Mouse (Mus musculus) embryo, embryonic 11 days (tissue): ENCODE results near the gene Smarcd1.

Source experiments
- DNase-seq: peaks from one replicate; pipeline ENCODE4 v3.0.0-alpha.2; 2015

Gene Smarcd1

DNA sequence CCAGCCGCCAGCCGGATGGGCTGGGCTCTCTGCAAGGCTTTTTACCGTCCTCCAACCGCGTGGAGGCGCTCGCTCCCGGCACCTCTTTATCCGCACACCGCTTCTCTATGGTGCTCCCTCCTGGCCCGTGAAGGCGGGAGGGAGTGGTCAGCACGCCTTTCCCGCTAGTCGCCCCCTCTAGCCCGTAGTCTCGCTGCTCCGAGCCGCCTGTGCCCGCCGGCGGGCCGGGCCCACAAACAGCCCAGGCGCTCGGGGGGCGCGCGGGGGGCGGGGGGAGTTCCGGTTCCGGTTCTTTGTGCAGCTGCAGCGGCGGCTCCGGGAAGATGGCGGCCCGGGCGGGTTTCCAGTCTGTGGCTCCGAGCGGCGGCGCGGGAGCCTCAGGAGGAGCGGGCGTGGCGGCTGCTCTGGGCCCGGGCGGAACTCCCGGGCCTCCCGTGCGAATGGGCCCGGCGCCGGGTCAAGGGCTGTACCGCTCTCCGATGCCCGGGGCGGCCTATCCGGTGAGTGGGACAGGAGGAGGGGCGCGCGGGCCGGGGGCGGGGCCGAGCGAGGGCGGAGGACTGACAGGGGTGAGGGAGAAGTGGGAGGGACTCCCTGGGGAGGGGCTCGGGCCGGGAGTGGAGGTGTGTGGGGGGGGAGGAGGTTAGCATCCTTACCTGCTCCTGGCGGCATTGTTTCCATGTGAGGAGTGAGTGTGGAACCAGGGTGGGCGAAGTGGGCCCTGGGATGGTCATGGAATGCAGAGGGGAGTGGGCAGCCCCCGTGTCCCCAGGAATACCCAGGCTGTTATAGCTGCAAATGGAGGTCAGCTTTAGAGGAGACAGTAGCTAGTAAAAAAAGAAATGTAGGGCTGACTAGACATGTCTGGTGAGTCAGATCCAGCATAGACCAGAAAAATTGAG lies at the start of gene Smarcd1:
Gene Smarcd1 (plus strand): TSS at position 131 of the 902 bp plus-strand sequence.
- DNase-seq = peak; percentile 98

DNA sequence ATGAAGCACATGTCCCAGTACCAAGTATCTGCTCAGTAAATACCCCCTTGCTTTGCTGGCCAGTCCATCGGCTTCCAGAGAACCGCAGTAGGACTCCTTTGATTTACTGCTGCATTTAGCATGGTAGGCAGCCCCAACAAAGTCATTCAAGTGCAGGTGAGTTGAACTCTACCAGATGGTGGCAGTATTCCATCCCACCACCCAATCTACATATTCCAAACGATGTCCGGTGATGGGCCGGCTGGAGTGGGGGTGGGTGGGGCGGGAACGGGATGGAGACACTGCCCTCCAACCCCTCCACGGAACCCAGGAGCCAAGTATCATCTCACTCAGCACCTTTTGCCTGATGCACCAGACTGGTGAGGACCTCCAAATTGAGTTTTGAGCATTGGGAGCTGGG lies 48.6 kb upstream of the Smarcd1 start:
- DNase-seq = peak; percentile 56

DNA sequence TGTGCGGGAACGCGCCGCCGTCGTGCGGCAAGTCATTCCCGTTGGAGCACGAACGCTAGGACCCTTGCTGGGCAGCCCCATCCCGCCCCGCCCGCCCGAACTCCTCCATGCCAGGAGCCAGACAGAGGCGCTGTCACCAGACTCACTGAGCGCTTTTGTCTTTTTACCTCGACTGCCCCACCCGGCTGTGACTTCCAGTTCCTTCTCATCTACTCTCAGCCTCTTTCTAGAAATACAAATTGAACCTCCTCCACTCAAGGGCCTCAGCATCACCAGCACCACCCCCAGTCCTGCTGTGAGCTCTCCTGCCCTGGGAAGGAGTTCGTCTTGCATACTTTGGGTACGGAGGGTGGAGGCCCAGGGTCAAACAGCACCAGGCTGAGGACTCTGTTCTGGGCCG lies 48.1 kb upstream of the Smarcd1 start:
- no peak for DNase-seq

DNA sequence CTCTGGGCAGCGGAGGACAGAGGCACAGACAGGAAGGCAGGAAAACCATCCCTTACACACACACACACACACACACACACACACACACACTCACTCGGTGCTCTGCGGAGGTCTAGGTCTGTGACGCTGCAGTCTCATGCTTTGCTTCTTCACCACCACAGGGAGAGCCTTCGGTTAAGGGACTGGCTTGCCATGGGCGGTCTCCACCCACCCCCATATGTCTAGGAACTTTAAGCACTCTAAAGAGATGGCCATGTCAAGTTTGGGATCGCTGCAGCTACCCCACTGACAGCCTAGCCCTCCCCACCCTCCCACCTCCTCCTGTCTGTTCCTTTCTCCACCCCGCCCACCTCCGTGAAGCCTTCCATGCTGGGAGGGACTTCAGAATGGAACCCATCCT lies 46.0 kb upstream of the Smarcd1 start:
- DNase-seq = no peak

DNA sequence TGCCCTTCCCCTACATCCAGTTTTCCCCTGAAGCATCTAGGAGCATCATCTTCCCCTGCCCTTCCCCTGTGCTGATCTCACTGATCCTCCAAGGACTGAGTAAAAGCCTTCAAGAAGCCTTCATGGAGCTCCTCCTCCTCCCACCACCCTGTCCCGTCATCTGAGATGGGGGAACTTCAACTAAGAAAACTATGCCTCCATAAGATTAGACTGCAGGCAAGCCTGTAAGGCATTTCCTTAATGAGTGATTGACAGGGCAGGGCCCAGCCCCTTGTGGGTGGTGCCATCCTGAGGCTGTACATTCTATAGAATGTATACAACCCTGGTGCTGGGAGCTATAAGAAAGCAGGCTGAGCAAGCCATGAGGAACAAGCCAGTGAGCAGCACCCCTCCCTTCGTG lies 43.5 kb upstream of the Smarcd1 start:
- DNase-seq = no peak

DNA sequence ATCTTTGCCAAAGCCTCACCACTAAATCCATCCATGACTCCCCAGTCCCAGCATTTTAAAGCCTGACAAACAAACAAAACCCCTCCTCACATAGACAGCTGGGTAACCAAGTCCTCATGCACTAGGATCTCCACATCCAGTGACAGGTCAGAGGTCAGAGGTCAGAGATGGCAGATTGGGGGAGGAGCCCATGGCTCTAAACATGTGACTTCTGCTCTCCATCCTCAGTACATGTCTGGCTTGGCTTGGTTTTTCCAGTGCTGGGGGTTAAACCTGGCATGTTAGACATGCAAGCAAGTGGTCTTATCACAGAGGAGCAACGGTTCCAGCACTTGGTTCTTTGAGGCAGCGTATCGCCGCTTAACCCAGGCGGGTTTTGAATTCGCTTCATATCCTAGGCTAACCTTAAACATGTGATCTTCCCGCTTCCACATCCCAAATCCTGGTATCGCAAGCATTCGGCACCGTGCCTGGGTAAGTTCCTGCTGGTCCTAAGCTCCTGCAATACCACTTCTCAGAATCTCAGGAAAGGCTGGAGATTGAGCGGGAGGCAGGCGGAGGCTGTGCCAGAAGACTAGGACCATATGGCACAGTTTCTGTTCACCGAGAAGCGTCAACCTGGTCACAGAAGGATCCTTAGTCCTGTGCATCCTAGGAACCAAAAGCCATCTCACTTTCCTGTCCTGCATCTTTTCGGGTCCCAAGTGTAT lies 40.7 kb upstream of the Smarcd1 start:
- no peak for DNase-seq

DNA sequence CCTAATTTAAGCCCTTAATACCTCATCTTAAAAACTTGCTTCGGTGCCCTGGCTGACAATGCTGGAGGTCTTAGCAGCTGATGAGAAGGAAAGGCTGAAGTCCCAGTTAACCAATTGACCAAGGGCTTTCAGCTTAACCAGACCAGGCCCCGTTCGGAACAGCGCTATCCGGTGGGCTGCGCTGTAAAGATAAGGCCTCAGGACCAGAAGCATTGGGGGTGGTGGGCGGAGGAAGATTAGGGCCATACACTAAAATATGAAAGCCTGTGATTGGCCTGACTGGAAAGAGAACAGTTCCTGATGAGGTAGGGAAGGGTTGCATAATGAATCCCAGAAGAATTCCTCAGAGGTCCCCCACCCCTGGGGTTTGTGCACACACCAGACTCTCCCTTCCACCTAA lies 39.6 kb upstream of the Smarcd1 start:
- DNase-seq = no peak

DNA sequence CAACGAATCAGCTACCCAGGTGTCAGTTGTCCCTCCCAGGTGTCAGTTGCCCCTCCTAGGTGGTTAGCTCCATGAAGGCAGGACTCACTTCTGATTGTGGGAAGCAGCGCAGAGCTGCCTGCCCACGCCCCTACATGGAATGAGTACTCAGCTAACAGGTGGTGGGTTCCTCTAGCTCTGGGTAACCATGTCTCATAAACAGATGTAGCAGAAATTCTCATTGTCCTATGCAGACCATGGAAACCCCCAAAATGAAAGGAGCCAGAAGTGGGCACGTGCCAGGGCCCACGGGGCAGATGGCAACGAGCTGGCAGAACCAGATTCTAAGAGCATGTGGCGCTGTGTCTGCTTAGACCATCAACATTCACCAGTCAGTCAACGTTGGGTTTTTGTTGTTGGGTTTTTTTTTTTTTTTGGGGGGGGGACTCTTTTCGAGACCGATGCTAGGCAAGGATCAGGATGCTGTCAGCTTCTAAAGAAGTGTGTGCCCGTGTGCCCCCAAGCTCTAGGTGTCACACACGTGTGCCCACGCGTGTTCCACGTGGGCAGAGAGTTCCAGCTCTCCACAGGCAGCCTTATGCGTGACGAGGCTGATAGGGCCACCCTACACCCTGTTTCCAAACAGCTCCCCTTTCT lies 37.8 kb upstream of the Smarcd1 start:
- DNase-seq = no peak

DNA sequence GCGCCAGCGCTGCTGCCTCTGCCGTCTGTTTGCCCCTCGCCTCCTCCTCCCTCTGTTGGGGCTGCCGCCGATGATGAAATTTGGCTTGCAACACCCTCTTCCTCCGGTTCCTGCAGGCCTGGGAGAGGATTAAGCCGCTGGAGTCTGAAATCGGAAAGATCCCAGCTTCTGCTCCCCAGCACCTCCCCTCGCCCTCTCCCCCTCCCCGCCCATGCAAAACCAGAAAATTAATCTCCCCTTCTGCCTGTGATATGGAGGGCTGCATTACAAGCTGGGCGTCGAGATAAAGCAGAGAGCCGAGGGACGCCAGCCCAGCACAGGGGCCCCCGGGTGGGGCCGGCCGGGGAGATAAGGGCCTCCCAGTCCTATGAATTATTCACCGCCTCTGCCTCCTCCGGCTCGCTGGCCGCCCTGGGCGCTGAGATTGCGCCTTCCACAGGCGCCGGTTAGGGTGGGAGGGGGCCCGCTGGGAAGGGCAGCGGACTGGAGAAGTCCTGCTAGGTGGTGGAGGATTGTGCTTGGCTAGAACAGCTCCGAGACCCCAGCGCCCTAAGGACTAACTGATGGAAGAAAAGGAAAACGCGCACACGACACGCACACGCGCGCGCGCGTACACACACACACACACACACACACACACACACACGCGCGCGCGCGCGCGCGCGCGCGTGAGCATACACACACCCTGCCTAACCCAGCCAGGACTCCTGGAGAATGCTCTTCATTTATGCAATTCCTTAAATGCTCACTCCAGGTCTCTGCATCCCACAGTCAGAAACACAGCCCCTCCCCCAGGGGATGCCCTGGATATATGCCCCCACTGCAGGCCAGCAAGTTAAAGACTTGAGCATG lies 37.1 kb upstream of the Smarcd1 start:
- peak; percentile 72 for DNase-seq

DNA sequence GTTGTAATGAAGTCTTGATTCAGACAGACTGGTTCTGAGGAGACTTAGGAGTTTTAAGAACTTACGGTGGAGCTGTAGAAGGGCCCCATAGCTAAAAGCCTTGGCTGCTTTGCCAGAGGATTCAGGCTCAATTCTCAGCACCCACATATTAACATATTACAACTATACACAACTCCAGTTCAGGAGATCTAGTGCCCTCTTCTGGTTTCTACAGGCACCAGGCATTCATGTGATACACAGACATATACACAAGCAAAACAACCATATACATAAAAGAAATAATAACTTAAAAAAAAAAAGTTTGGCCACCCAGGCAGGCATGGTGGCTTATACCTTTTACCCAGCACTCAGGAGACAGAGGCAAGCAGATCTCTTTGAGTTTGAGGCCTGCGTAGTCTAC lies 34.4 kb upstream of the Smarcd1 start:
- DNase-seq = no peak

DNA sequence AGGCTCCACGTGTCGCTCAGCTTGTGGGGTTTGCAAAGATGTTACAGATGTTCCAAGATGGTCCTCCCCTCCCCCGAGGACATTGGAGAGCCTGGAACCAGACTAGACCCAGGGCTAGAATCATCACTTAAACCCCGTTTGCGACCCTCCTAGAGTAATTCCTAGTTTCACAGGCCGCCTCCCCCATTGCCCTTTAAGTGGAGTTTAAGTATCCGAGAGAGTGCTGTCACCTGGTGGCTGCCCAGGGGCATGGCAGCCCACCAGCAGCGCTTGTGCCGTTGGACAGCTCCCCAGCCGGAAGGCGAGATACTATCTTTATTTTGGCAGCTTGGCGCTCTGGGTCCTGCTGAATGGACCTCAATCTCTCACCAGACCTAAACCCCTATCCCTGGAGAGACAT lies 33.0 kb upstream of the Smarcd1 start:
- DNase-seq = peak; percentile 90

DNA sequence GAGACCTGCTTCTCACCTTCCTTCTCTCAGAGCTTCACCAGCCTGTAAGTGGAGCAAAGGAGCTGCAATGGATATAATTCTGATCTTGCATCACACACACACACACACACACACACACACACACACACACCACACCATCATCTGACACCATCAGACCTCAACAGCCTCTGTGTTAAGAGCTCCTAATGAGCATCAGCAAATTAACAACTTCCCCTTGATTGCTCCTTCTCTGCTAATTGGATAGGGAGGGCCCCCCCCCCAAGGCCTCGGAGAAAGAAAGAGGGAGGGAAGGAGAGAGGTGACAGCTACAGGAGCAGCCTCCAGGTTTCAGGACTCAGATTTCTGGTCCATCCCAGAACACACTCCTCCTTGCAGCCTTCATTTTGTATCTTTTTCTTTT lies 32.5 kb upstream of the Smarcd1 start:
- DNase-seq = no peak

DNA sequence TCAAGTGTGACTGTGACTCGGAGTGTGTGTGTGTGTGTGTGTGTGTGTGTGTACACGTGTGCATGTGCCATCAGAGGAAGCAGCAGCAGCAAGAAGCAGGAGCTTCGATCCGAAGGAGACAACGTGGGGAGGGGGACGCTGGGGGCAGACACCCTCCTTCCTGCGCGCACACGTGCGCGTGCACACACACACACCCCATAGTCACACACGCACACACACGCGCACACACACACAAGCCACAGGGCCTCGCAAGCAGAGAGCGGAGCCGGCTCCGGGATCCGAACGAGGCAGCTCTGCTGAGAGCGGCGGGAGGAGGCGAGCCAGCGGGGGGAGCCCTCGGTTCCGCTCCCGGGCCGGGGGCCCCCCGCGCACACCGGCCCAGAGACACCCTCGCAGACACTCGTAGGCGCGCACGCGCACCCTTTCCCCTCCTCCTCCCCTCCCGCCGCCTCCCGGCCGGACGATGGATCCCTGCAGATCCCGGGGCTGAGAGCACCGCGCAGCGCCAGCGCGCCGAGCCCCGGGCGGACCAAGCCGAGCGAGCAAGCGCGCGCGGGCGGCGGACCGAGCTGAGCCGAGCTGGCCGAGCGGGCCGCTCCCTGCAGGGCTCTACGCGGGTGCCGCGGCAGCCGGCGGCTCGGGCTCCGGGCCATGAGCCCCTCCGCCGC lies 31.6 kb upstream of the Smarcd1 start, which contains the start of gene Asic1:
Gene Asic1 (plus strand): TSS at position 215 of the 668 bp plus-strand sequence.
- DNase-seq = peak; percentile 82

DNA sequence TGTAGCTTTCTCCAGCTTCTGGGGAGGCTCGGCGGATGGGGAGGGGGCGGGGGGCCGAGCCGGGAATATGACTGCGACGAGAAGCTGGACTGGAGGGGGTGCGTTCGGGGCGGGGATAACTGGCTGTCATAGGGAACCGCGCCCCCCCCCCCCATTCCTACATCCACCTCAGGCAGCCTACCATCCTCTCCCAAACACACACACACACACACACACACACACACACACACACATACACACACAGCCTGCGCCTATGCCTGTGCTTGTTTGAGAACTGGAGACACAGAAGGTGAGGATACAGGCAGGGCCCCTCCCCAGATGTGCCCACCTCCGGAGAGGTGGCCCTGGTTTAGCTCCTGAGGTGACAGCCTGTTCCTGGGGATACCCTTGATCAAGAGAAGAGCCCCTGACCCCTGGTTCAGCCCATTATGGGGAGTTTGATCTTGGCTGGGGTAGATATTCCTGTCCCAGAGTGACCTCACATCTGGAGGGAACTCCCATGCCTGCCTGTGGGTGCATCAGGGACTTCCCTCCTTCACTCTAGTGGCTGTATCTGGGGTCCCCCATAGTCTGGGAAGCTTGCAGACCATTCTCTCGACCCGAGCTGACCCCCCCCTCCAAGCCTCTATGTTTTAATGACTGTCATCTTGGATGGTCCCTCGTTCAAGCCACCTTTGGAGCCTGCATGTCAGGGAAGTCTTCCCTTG lies 30.8 kb upstream of the Smarcd1 start:
- no peak for DNase-seq

DNA sequence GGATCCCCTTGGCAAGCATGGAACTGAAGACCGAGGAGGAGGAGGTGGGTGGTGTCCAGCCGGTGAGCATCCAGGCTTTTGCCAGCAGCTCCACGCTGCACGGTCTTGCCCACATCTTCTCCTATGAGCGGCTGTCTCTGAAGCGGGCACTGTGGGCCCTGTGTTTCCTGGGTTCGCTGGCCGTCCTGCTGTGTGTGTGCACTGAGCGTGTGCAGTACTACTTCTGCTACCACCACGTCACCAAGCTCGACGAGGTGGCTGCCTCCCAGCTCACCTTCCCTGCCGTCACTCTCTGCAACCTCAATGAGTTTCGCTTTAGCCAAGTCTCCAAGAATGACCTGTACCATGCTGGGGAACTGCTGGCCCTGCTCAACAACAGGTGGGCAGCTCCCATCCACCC lies 30.1 kb upstream of the Smarcd1 start:
- DNase-seq = no peak

DNA sequence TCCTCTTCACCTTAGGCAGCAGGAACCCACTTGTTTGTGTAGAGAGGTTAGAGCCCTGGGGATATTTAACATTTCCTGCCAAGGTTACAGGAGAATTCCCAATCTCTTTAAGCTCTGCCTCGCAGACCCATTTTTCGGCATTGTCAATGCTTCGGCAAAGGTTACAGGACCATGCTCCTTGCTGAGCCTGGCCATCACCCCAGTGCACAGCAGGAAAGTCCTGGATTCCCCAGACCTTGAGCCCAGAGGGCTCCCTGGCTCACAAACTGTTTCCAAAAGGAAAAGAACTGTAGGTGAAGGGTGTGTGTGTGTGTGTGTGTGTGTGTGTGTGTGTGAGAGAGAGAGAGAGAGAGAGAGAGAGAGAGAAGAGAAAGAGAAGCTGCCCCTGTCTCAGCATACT lies 27.1 kb upstream of the Smarcd1 start:
- DNase-seq = no peak

DNA sequence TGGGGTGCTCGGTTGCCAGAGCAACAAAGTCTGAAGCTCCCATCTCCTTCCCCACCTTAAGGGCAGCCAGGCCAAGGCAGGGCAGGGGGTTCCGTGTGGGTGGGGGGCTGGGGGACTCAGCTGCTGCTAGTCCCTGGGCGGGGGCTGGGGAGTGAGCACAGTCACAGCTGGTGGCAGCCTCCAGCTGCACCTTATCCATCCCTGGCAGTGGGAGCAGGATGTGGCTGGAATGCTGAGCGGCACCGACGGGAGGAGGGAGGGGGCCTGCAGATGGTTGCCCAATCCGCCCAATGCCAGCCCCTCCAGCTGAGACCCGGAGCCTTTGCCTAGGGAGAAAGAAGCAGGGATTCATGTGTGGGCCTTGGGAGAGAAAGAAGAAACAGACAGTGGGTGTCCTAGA lies 24.8 kb upstream of the Smarcd1 start:
- no peak for DNase-seq

DNA sequence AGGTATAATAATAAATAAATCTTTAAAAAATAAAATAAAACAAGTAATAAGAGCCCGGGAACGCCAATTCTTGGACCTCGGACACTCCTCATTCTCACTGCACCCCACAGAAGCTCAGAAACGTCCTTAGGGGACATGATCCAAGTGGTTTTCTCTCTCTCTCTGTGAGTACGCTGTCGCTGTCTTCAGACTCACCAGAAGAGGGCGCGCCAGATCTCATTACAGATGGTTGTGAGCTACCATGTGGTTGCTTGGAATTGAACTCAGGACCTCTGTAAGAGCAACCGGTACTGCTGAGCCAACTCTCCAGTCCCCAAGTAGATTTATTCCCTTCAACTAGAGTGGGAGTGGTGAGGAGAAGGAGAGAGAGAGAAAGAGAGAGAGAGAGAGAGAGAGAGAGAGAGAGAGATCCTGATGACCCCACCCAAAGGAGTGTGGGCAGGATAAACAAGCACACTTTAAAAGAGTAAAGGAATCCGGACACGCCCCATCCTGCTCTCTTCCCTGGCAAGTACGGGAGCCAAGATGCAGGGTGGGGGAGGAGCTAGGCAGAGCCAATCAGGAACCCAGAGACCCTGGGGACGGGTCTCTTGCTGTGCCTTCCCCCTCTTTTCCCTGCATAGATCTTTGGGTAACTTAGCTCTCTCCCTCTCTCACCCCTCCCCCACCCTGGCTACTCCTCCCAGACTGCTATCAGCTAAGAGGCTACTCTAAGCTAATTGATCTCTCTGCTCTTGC lies 23.7 kb upstream of the Smarcd1 start:
- peak; percentile 67 for DNase-seq

DNA sequence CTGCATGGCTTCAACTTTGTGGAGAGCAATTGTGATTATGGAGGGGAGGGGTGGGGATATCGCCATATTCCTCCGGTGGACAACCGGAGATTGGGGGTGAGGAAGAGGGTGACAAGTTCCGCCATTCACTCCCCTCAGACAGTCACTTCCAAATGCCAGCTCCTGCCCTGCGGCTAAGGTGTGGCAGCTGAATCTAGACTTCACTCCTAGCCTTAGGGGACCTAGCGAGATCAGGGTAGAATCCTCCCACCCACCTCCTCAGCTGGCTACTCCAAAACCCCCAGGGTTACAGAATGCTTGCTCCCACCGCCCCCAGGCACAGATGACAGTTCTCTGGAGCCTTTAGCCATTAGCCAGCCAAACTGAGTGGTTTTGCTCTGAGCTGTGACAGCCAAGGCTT lies 22.9 kb upstream of the Smarcd1 start:
- DNase-seq = no peak

DNA sequence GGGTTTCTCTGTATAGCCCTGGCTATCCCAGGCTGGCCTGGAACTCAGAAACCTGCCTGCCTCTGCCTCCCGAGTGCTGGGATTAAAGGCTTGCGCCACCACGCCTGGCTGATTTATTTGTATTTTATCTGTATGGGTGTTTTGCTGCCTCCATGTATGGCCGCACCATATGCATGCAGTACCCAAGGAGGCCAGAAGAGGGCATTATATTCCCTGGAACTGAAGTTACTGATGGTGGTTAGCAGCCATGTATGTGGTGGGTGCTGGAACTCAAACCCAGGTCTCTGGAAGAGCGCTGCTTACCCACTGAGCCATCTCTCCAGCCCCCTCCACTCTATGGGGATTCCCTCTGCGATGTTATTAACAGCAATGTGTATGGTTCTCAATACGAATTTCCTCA lies 19.0 kb upstream of the Smarcd1 start:
- DNase-seq = no peak

DNA sequence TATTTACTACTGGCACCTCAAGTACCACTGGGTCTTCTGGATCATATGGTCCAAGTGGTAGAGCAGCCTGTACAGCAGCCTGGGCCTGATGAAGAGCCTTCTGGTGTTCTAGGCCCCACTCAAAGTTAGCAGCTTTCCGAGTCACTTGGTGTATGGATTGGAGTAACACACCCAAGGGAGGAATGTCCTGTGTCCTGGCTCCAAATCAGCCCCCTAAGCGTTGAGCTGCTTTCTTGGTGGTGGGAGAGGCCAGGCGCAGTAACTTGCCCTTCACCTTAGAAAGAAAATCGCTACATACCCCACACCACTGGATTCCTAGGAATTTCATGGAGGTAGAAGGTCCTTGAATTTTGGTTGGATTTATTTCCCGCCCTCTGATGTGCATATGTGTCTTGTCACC lies 17.8 kb upstream of the Smarcd1 start:
- DNase-seq = no peak
